Mouse (Mus musculus) testis, adult 2 months (tissue): ENCODE results near the gene Srcap.

Source experiments
- CTCF ChIP-seq: fragments of 200-500 bp; IDR thresholded peaks from 2 replicates; pipeline ENCODE4 v1.5.1; 2012; ENCODE audit warnings: low read depth, mild to moderate bottlenecking, inconsistent platforms, low read length, moderate library complexity; ENCODE audit not compliant: control insufficient read depth, insufficient read depth, insufficient replicate concordance
- POLR2A ChIP-seq: fragments of 200-500 bp; IDR thresholded peaks from 2 replicates; pipeline ENCODE4 v1.6.1; 2012; ENCODE audit warnings: low read depth, mild to moderate bottlenecking, inconsistent platforms, low read length, moderate library complexity; ENCODE audit not compliant: control insufficient read depth

GRCm38 (mm10) chr7:127564381-127565150 is 52.8 kb downstream of the Srcap start:
- TF ChIP-seq POLR2A (no peak), CTCF (no peak)
